Mouse (Mus musculus): ENCODE measurements around the gene Maco1.

DNA sequence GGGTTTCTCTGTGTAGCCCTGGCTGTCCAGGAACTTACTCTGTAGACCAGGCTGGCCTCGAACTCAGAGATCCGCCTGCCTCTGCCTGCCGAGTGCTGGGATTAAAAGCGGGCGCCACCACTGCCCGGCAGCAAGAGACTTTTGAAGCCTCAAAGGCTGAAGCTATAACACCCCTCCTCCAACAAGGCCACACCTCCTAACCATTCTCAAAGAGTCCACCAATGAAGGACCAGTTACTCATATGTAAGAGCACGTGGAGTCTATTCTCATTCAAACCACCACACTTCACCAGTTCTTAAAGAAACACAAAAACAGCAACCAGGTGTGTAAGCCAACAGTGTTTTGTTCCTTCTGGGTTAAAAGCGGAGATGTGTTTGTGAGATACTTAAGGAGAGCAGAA, 14.5 kb upstream of the Maco1 start:
- TF ChIP-seq CTCF (IDR thresholded peaks at IDR 0.05; ENCODE audit: low read depth, low read length) (no peak), POLR2A (IDR thresholded peaks at IDR 0.05; ENCODE audit: borderline replicate concordance, low read depth, low read length) (no peak)

Measured in bone marrow macrophage, adult 2 months (primary cell).